Mouse (Mus musculus) stomach, adult 2 months (tissue): ENCODE results near the gene Catsperz. TPM values are rescaled to one million over a fixed set of nuclear protein-coding genes. Genes with fewer than 3 reads are reported as not detected.

Source experiments
- polyA plus RNA-seq: library from polyadenylated mRNA; depleted of rRNA; stranded (reverse); fragments of >200 nt; gene quantifications from 2 replicates; pipeline ENCODE4 v1.2.3, GENCODE M21; 2012; rRNA removed

Catsperz gene
- 1.0 and 2.0 TPM in 2 replicates for polyA plus RNA-seq

DNA sequence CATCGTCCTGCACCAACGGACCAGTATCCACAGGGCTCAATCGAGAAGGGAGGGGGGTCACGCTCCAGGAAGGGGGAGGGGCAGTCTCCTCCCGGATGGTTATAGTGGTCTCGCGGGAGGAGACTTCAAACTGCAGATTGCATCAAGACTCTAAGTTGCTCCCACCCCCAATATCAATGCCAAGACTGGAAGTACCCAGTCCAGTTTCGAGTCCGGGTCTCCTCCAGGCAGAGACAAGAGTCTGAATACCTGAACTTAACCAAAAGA, at the start of gene Catsperz:
Catsperz (minus strand) TSS at position 74 of the 267 bp plus-strand sequence.

DNA sequence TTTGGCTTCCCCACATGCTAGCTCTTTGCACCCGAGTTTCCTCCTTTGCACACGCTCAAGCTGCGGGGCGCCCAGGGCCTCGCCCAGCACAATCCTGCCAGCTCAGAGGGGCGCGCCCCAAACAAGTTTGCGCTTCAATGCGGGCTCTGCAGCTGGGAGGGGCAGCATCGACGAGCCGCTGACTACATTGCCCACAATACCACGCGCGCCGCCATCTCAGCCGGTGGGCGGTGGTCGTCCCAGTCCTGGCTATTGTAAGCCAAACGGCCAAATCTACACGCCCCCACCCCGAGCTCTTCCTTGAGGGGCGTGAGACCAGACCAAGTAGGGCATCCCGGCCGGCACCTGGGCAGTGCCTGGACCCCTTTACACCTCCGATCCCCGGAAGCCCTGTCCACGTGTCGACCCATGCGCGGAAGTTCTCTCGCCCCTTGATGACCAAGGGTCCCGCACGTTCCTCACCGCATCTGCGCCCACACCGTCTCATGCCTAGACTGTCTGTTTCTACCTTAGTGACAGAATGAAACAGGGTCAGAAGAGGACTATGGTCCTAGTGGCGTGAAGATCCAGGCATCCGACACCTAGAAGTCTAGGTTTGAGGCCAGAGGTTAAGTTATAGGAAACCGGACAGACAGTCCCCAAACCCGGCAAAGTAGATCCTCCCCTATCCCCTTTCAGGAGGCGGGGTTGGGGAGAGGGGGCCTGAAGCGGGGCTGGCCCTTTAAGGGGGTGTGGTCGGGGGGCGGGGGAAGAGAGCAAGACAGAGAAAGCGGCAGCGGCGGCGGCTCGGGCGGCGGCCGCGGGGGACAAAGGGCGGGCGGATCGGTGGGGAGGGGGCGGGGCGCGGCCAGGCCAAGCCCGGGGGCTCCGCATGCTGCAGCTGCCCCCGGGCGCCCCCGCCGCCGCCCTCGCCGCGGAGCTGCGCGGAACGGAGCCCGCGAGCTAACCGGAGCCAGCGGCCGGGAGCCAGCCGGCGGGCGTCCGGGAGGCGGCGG, 49.3 kb upstream of the Catsperz start, which contains the start of gene Ppp1r14b:
Ppp1r14b (plus strand) TSS at position 758 of the 995 bp plus-strand sequence.

DNA sequence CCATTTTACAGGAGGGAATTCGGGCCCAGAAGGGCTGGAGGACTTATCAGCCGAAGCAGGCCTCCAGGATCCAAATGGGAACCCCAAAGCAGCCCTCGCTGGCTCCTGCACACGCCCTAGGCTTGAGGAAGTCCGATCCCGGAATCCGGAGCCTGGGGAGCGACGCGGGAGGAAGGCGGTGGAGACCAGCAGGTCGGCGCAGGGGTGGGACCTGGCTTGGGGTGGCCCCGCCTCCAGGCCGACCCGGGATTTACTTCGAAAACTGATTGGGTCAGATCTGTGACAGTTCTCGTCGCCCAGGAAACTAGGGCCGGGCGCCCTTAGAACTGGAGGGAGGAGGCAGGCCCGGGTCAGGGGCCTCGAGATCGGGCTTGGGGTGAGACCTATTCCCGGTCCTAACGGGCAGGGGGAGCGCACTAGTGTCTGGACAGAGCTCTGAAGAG, 17.1 kb upstream of the Catsperz start, which contains the start of gene Gpr137:
Gpr137 (minus strand) TSS at position 232 of the 443 bp plus-strand sequence.

DNA sequence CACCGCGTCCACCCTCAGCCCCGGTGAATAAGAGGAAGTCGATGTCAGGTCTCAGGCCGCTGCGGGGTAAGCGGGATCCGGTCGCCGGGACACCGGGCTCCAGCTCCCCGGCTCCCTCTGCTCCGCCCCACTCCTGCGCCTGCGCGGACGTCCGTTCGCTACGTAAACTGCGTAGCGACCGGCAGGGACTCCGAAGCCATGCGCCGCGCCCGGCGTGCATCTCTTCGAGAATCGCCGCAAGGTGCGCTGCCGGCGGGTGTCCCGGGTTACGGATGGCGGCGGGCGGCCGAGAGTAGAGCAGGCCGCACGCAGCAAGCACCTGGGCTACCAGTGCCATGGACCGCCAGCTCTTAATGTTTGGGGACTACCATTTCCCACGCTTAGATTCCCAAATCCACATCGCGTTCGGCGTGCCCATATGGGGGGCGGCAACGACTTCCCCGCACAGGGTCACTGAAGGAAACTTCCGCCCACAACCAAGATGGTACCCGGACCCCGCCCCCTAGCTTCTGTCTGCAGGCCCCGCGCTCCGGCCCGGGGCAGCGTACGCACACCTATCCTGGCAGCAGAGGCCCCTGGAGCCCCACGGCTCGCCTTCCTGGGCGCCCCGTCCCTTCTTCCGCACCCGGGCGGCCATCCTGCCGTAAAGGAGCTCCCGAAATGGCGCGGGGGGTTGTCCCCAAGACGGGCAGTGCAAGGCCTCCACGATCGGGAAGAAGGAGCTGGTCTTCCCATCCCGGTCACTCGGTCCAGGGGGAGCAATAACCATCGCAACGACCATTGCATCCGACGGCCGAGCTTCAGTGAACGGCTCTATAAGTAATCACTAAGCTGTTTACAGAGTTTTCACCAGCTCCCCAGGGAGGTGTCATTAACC, 16.4 kb upstream of the Catsperz start, which contains the start of gene Bad:
Bad (plus strand) TSS at position 490 of the 877 bp plus-strand sequence.

DNA sequence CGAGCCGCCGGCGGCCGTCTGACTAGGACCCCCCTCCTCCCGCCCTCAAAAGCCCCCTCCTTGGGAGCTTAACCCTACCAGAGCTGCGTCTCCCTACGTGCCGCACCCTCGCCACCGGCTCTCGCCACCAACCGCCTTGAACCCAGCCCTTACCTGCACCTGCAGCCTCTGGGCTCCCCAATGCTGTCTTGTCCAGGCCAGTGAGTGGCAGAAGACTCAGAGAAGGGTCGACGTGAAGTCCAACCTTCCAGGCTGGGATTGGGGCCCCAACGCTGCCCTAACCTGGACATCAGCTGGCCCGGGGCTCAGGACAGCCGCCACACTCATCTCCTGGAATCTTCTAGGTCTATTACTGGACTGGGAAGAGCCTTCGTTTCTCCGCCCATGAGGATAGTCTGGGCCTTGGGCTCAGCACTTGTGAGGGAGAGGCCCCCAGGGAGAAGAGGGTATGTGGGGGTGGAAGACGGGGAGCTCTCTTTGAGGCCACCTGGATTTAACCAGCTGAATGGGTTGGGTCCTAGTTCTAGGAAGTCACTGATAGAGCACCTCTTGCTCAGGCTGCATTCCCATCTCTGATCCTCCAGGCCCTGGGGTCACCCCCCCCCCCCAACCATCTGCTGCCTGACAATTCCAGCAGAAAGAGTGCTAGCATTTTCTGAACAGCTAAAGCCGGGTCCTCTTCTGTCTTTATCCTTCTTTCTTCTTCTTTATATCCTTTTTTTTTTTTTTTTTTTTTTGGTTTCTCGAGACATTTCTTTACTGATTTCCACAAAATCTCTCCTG, 9.2 kb upstream of the Catsperz start, which contains the start of gene Kcnk4:
Kcnk4 (minus strand) TSS at position 321 of the 783 bp plus-strand sequence.

DNA sequence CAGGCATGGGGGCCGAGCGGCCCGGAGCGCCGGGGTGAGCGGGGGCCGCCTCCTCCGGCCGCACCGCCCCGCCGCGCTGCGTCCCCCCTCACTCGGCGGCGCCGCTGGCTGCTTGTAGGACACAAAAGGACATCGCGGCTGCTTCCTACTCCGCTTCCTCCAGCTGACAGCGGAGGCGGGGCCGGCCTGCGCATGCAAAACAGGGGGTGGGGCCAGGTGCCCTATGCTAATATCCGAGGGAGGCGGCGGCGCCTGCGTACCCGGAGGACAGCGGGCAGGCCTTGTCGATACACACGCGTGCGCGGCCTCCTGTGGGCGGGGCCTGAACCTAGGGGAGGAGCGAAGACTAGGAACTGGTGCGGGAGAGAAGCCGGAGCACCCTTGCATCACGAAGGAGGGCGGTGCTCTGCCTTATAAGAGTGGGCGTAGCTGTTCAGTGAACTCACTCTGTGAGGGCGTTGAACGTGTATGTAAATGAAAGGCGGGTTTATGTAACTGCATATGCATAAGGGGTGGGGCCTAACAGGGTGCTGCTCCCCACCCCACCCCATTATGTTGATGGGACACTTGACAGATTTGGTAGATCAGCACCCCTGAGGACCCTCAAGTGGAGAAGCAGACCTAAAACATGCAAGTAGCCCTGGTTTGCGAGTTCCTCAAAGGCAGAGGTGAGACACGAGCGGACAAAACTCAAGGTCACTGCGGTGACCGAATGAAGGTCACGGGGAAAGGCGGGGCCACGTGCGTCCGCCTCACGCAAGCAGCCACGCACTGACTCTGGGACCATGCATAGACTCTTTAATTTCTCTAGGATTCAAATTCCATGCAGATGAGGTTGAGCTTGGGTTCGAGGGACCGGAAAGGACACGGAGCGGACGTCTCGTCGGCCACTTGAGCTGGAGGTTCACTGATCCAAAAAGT, 3.3 kb downstream of the Catsperz start, which contains the start of gene Esrra:
Esrra (minus strand) TSS at position 167 of the 921 bp plus-strand sequence.

DNA sequence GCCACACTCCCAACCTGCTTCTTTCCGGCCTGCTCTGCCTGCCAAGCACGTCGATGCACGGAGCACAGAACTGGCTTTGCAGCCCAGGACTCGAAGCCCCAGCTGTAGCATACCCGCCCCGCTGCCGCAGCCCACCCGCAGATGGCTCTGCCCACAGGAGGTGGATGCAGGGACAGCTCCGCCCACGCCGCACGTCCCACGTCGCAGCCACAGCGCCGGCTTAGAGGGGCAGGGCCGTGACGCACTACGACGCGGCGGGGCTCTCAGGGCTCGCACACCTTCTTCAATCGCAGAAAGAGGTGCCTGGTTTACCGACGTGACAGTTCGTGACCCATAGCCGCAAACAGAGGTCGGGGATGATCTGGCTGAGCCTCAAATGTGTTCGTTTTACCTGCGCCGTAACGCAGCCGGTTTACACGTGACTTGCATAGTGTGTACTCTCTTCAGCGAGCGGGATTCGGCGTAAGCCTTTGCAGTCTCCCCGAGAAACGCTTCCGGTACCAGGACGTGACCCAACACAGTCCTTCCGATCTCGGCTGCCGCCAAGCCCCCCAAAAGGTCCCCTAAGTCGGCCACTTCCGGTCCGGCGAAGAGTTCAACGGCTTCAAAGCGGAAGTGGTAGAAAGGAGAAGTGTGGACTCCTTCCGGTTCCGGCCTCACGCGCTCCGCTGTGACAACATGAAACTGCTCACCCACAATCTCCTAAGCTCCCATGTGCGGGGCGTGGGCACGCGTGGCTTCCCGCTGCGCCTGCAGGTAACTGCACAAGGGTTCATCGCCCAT, 15.5 kb downstream of the Catsperz start, which contains the start of the genes Trmt112 and Prdx5:
Trmt112 (plus strand) TSS at position 192 of the 783 bp plus-strand sequence.
Prdx5 (minus strand) TSS at position 600 of the 783 bp plus-strand sequence.

Other genes with a start within 250 kb of the Catsperz start
- gene Rps6ka4, start 84.7 kb downstream of the Catsperz start, polyA plus RNA-seq = 27.6 and 35.1 TPM in 2 replicates
- 1.9 and 5.4 TPM in 2 replicates for gene Ccdc88b, start 67.2 kb downstream of the Catsperz start, polyA plus RNA-seq
- gene Trmt112, start 15.7 kb downstream of the Catsperz start, polyA plus RNA-seq = 48.8 and 58.9 TPM in 2 replicates
- gene Prdx5, start 15.3 kb downstream of the Catsperz start, polyA plus RNA-seq = 75.1 and 83.7 TPM in 2 replicates
- gene Esrra, start 3.6 kb downstream of the Catsperz start, polyA plus RNA-seq = 80.2 and 108 TPM in 2 replicates
- 0.16 and 0.26 TPM in 2 replicates for gene Kcnk4, start 9.1 kb upstream of the Catsperz start, polyA plus RNA-seq
- 35.8 and 50.6 TPM in 2 replicates for gene Bad, start 16.5 kb upstream of the Catsperz start, polyA plus RNA-seq
- 80.5 and 90.5 TPM in 2 replicates for gene Gpr137, start 17.1 kb upstream of the Catsperz start, polyA plus RNA-seq
- 89.2 and 116 TPM in 2 replicates for gene Ppp1r14b, start 49.6 kb upstream of the Catsperz start, polyA plus RNA-seq
- 63.9 and 66.6 TPM in 2 replicates for gene Plcb3, start 51.1 kb upstream of the Catsperz start, polyA plus RNA-seq
- 13.1 and 16.3 TPM in 2 replicates for gene Fkbp2, start 55.1 kb upstream of the Catsperz start, polyA plus RNA-seq
- 62.1 and 102 TPM in 2 replicates for gene Vegfb, start 62.3 kb upstream of the Catsperz start, polyA plus RNA-seq
- 24.5 and 30.1 TPM in 2 replicates for gene Dnajc4, start 67.2 kb upstream of the Catsperz start, polyA plus RNA-seq
- gene Nudt22, start 70.7 kb upstream of the Catsperz start, polyA plus RNA-seq = 48.4 and 63.7 TPM in 2 replicates
- 8.2 and 10.0 TPM in 2 replicates for gene Trpt1, start 70.8 kb upstream of the Catsperz start, polyA plus RNA-seq
- gene Fermt3, start 94.1 kb upstream of the Catsperz start, polyA plus RNA-seq = 16.6 and 20.2 TPM in 2 replicates
- gene Stip1, start 114.6 kb upstream of the Catsperz start, polyA plus RNA-seq = 11.6 and 11.9 TPM in 2 replicates
- 41.9 and 71.8 TPM in 2 replicates for gene Macrod1, start 131.4 kb upstream of the Catsperz start, polyA plus RNA-seq
- 0.12 and 0.35 TPM in 2 replicates for gene Flrt1, start 180.3 kb upstream of the Catsperz start, polyA plus RNA-seq